Mouse (Mus musculus) induced T-regulatory cell, adult 2 months (primary cell): ENCODE results near the gene Pi4ka.
"Not testable (repeated sequence)": the region's sequence is repeated elsewhere in the genome, so short reads cannot be mapped to it uniquely, and the experiment has no call there.

Experiments
- DNase-seq: peaks from one replicate; pipeline ENCODE4 v3.0.0-alpha.2; 2012; ENCODE audit warnings: low read depth

Gene Pi4ka

GRCm38 (mm10) chr16:17233702-17234498 lies 172.2 kb downstream of the Pi4ka start:
- DNase-seq: peak; percentile 54

GRCm38 (mm10) chr16:17232794-17233701 lies 173.1 kb downstream of the Pi4ka start, which contains the start of gene Hic2:
Gene Hic2 (plus strand): TSS chr16:17233572.
- DNase-seq: peak; percentile 94

- not testable (repeated sequence) for DNase-seq
Observed at GRCm38 (mm10) chr16:17231523-17231922, 174.6 kb downstream of the Pi4ka start.
